Mouse (Mus musculus): ENCODE measurements around the gene Mars2.

GRCm38 (mm10) chr1:55238496-55238895, 1.5 kb downstream of the Mars2 start:
- TF ChIP-seq CTCF (IDR thresholded peaks at IDR 0.05; ENCODE audit: low read depth) (no peak), EP300 (optimal IDR thresholded peaks at IDR 0.05) (no peak)

Data from stomach, postnatal 0 days (tissue).